Mouse (Mus musculus) central nervous system, embryonic 18 days (tissue): ENCODE data around the gene Spats2l. TPM values are rescaled to one million over a fixed set of nuclear protein-coding genes. Genes with fewer than 3 reads are reported as not detected.

Experiments
- polyA plus RNA-seq: library from polyadenylated mRNA; depleted of rRNA; stranded (reverse); fragments of >200 nt; gene quantifications from 2 replicates; pipeline ENCODE4 v1.2.3, GENCODE M21; 2012; rRNA removed

Gene Spats2l
- polyA plus RNA-seq, result 38.4 and 40.2 TPM in 2 replicates

DNA sequence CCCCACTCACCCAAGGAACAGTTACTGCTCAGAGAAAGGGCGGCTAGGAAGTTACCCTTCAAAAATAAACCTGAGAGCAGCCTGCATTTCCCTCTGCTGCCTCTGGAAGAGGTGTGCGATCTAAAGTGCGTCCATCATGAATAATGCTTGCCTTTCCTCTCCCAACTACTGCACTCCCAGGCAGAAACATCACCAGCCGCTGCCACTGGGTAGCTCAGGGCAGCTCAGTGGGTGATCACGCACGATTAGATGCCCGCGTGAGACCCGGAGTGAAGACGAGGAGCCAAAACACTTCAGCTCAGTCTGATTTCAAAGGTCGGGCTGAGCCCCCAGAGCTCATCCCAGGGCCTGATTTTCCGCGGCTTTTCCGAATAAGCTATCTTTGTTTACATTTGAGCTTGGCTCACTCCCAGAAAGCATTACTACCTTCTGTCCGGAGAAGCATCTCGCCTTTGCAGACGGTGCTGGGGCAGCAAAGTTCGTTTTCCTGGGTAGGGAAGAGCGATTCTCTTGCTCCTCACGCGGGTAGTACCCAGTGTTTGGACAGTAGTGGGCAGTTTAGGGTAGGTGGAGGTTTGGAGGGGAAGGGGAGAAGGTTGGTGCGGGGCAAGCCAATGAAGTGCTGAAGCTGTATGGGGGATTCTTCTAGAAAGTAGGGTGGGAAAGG is at the start of gene Spats2l:
Gene Spats2l, plus strand, starts transcription at position 162 of the 667 bp plus-strand sequence.

DNA sequence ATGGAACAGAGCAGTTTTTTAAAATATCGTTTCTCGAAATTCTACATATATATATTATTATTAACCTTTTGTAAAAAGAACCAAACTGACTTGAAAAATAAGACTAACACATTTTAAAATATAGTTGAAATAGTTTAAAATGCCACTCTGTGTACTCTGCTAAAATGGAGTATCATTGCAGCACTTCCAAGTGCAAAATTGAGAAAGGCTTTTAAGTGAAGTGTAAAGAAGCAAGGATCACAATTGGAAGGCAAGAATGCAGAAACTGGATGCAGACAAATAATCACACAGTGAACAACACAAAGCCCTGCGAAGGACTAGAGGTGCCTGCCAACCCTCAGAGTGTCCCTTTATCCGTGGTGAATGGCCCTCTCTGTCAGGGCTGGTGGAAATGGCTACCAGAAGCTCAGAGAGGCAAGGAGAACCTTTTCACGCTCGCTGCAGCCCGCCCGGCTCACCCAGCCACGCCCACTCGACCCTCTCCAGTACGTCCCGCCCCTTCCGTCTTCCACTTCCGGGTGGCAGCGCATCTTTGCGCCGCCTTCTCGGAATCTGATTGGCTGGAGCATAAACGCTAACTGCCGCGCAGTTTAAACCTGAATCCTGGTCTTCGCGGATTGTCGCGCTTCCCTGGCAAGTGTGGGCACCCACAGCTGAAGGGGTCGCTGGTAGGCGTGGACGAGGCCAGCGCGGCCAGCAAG is 221.6 kb downstream of the Spats2l start, which contains the start of gene Sgo2a:
Gene Sgo2a, plus strand, starts transcription at position 540 of the 701 bp plus-strand sequence.

Other genes starting within 250 kb of the Spats2l start
- gene Sgo2a, start 221.8 kb downstream of the Spats2l start, polyA plus RNA-seq, result 2.5 and 3.3 TPM in 2 replicates
- gene Kctd18, start 244.8 kb downstream of the Spats2l start, polyA plus RNA-seq, result 38.3 and 38.7 TPM in 2 replicates